Mouse (Mus musculus) stomach, postnatal 0 days (tissue): ENCODE results near the gene Crhr2.

ENCODE experiments used
- CTCF ChIP-seq: IDR thresholded peaks from 2 replicates; pipeline ENCODE4 v1.5.1; 2016; ENCODE audit warnings: antibody characterized with exemption, low read depth, mild to moderate bottlenecking, moderate library complexity
- EP300 ChIP-seq: optimal IDR thresholded peaks from 2 replicates; pipeline ENCODE3; 2016; ENCODE audit warnings: antibody characterized with exemption

DNA sequence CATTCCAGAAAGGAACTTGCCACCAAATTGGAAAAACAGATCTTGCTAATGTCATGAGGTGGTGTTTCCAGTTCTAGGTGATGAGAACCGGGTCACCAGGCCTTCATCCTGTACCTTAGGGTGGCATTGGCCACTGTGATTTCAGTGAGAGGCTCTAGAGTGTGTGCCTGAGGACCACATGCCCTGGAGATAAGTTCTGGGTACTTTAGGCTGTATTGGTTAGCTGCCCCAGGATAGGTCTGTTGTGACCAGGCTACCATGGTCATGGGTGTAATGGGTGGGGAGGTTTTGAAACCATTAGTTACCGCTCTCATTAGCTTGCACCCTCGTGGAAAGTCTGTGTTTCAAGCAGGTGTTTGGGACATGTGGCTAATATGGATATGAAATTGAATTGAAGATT lies 51.4 kb downstream of the Crhr2 start:
- TF ChIP-seq CTCF = no peak
- no peak for TF ChIP-seq EP300
